Mouse (Mus musculus) natural killer cell, adult 2 months (primary cell): Measurements from ENCODE around the gene St3gal3.

ENCODE experiments used
- DNase-seq, 2 experiments: peaks; one replicate each; pipeline ENCODE4 v3.0.0; 2022; ENCODE audit warnings: low spot score in 2 of 2

Gene St3gal3

DNA sequence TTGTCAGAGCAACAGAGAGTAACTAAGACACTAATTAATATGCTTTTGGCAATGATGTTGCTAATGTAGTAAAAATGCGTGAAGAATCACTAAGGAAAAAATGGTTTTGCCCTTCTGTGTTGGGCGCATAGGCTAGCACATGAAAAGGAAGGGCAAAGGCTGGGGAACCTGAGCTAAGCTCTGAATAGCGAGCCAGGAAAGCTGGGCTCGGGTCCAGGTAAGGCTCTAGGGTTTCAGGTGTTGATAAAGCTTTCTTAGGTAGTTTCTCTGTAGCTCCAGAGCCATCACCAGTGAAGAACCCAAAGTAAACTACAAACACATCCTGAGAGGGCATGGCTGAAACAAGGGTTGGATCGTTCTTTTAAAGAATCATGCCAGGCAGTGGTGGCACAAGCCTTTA lies 6.8 kb upstream of the St3gal3 start:
- DNase-seq: no peak

- peak in 1 of 2 experiments; percentile 3 for DNase-seq
Observed at GRCm38 (mm10) chr4:118138891-118139290, 4.2 kb upstream of the St3gal3 start.

DNA sequence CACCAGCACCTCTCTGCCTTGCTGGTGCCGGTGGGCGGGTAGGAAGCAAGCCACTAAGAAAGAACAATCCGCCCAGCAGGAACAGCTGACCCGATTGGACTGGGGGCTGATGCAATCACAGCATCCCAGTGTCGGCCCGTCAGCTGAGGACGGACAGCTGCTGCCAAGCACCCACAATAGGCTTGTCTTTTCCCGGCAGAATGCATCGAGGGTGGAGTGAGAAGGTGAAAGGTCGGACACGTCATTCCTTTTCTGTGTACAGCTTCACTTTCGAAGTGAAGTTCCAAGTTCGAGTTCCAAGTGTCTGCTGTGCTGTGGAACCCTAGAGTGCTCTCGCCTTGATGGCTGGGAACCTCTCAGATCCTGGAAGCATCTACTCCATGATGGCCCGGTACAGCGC lies 3.1 kb upstream of the St3gal3 start:
- DNase-seq: no peak

GRCm38 (mm10) chr4:118137311-118137710 lies 2.6 kb upstream of the St3gal3 start:
- DNase-seq: no peak

- no peak for DNase-seq
Observed at GRCm38 (mm10) chr4:118135414-118135813, 700 bp upstream of the St3gal3 start.

DNA sequence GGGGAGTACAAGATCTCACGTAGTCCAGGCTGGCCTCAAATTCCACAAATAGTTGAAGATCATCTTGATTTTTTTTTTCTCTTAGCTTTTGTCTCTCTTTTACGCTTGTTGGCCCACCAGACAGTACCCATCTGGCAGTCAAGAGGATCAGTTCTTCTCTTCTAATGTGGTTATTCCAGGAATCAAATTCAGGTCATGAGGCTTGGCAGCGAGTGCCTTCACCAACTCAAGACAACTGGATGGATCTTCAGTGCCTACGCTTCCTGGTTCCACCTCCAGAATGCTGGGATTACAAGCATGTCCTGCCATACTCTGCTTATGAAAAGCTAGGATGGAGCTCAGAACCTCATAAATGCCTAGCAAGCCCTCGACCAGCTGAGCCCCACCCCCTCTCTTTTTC lies 3.4 kb downstream of the St3gal3 start:
- DNase-seq: no peak

DNA sequence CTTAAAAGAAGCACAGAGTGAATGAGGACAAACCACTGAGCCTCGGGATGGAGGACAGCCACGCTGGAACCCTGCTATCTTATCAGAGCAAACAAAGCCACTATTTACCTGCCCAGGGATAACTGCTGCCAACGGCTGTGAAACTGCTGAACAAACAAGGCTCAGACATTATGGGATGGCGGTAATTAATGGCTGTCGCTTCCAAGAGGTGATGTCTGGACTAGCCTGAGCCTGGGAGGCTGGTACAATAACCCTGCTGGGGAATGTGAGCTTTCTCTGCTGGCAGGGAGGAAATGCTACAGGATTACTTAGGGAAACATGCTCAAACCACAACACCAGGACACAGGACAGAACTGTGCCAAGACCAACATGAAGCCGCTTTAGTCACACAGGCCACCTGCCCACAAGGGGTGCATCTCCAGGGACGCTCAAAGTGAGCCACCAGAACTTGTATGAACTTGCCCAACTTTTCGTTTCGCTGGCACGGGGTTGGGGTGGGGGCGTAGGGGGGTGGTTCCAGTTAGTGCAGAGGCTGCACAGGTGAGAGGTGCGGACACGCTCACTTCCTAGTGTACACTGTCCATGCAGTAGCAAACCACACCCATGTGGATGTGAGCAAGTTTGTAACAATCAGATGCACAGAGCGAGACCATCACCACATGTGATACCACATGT lies 11.5 kb downstream of the St3gal3 start:
- no peak for DNase-seq

- no peak for DNase-seq
Observed at GRCm38 (mm10) chr4:118122078-118122477, 12.6 kb downstream of the St3gal3 start.

GRCm38 (mm10) chr4:118117565-118117964 lies 17.1 kb downstream of the St3gal3 start:
- no peak for DNase-seq

DNA sequence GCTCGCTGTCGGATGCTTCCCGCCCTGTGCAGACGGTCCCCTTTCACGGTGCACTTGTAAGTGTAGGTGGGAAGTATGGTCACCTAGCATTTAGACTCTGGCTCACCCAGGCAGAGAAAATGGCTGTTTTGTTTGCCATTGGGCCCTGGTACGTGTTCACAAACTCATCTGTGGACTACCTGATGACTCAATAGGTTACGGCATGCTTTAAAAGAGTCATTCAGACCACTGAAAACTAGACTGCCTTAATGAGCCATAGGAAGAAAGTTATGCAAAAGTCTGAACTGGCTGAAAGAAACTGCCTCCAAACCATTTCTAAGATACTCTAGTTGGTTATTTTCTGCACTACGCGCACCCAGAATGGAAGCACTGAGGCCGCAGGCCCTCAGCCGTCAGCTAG lies 18.6 kb downstream of the St3gal3 start:
- no peak for DNase-seq

- DNase-seq: no peak
Observed at GRCm38 (mm10) chr4:118115132-118115531, 19.6 kb downstream of the St3gal3 start.

DNA sequence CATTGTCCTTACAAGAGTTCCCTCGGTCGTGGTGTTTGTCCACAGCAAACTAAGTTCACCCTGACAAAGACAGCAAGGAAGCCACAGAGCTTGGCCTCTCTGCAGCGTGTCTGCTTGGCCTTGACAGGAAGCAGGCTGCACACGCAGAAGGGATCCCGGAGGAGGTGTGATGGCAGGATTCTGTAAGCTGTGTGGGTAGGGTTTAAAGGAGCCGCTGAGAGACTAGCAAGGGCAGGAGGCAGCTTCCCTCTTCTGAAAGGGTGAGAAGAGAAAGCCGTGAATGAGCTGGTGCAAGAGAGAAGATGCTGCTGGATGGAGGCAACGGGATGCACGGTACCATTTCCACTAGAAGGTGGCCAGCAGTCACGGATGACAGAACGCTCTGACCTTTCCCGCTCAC lies 22.1 kb downstream of the St3gal3 start:
- no peak for DNase-seq

GRCm38 (mm10) chr4:118109649-118110048 lies 25.1 kb downstream of the St3gal3 start:
- no peak for DNase-seq

DNA sequence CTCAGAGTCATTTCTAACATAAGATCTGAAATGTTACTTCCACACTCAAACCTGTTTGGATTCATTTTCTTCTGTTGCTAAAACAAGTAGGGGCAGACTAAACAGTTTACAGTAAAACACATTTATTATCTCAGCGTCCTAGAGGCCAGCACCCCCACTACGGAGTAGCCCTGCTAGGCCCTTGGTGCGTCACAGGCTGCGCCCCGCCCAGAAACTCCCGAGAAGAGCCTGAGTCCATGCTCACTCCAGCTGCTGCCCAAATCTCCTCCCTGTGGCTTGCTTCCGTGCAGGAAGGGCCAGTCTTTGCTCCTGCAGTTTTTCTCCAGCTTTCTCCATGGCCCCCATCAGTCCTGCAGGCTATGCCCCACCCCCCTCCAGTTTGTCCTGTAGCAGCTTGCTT lies 25.9 kb downstream of the St3gal3 start:
- DNase-seq: no peak

GRCm38 (mm10) chr4:118105256-118106053 lies 29.3 kb downstream of the St3gal3 start:
- no peak for DNase-seq

GRCm38 (mm10) chr4:118103280-118103830 lies 31.4 kb downstream of the St3gal3 start:
- no peak for DNase-seq

GRCm38 (mm10) chr4:118101497-118101896 lies 33.2 kb downstream of the St3gal3 start:
- DNase-seq: no peak

- no peak for DNase-seq
Observed at GRCm38 (mm10) chr4:118099637-118100364, 34.9 kb downstream of the St3gal3 start.

- no peak for DNase-seq
Observed at GRCm38 (mm10) chr4:118098571-118098970, 36.1 kb downstream of the St3gal3 start.

DNA sequence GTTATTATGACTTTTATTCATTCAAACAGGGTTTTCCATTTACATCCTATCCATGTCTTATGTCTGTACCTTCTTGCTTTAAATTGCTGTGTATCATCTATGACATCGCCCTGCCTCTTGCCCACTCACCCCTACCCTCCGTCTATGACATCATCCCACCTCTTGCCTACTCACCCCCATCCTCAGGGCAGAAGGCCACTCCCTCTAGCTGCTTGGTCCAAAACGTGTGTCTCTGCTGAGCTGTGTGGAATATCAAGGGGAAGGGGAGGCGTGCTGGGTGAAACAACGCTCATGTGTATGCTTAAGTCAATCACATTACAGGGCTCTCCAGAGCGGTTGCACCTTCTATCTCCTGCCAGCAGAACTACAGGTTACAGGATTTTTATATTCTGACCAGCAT lies 38.6 kb downstream of the St3gal3 start:
- DNase-seq: no peak

GRCm38 (mm10) chr4:118092784-118093457 lies 41.8 kb downstream of the St3gal3 start:
- DNase-seq: no peak

DNA sequence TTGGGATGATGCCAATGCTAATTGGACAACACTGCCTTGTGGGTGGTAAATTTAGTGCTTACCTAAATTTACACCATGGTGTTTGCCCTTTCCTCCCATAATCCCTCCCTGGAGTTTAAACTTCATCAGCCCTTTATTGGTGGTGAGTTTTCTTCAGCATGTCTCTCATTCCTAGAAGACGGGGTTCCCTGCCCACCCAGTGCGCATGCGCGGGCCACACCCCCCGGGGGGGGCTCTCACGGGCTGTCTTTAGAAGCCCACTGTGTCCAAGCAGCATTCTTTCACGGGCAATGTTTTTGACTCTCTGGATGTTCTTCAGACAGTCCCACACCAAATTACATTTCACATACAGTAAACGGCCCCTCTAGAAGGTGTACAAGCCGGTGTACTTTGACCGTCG lies 44.3 kb downstream of the St3gal3 start:
- no peak for DNase-seq
